ENCODE assay signal across 9 mouse cellular contexts in the genomic region with DNA sequence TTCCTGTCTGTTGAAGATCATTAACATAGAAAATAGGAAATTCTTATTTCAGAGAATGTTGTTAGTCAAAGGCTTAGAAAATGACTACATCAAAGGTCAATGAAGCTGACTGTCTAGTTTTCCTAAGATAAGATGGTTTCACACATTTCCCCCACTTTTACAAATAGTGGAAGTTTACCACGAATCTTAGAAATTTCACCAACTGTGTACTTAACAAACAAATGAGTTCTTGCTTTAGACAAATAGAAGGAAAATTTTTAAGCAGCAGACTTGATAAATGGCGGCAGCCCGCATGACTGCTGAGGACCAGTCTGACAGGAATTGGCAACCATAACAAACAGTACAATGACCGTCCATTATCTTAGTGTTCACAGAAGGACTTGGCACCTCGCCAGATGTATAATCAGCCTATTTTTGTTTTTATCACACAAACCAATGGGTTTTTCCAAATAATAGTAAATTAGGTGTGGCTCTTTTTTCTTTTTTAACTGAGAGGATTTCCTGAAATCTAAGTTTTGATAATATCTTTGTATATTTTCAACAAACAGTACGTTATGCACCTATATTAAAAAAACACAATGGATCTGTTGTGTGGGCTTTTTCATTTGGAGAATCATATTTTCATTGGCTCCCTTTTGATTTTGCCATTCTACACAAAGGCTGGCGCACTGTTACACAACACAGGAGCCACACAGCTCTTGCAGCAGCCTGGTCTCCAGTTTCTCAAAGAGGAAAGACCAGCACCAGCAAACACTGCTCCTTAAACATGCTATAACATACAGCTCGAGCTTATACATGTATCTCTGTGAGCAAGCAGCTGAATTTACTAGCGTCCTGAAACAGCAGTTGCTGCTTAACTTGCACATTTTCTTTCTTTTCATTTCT. TPM values are rescaled to one million over a fixed set of nuclear protein-coding genes. Genes with fewer than 3 reads are reported as not detected.
A peak's percentile ranks its signal among the peaks of the same experiment; 100 is the strongest.
DNase-seq lines count a peak whose midpoint lies in the region; ATAC-seq lines count a peak whose summit lies in the region.
"Had no signal": no experiment of that assay in that cellular context is flagged by ENCODE, and none has a peak within 500 bp of the region (broad histone marks: within the 10 kb centered on the region; RNA-seq: fewer than 3 reads in every experiment).

No protein-coding gene starts in this region.

- no peaks in the 10 kb centered on the region for H3K4me1 ChIP-seq in forebrain, embryonic 14.5 days (ENCODE audit: control insufficient read depth, insufficient read depth, low read length)
- H3K4me1 ChIP-seq in forebrain, embryonic 12.5 days = peaks cover 9% of the 10 kb centered on the region; the same call in 1 of the 2 replicates
- peaks cover 6% of the 10 kb centered on the region; the same call in 1 of the 2 replicates for H3K4me1 ChIP-seq in stomach, embryonic 16.5 days (ENCODE audit: control insufficient read depth, insufficient read depth, low read length)

- no peak overlapping the region for H3K4me3 ChIP-seq in forebrain, embryonic 14.5 days (ENCODE audit: low read depth, low read length)
- H3K4me3 ChIP-seq in forebrain, embryonic 12.5 days (replicated peaks) = no peak overlapping the region
- no peak overlapping the region for H3K4me3 ChIP-seq in stomach, embryonic 16.5 days (replicated peaks; ENCODE audit: low read length)
- H3K4me3 ChIP-seq: neural tube, embryonic 12.5 days had no signal

- no peak overlapping the region for H3K9ac ChIP-seq in forebrain, embryonic 14.5 days (ENCODE audit: low read length)
- no peak overlapping the region for H3K9ac ChIP-seq in forebrain, embryonic 12.5 days
- H3K9ac ChIP-seq in stomach, embryonic 16.5 days (ENCODE audit: low read length) = no peak overlapping the region
- H3K9ac ChIP-seq: neural tube, embryonic 12.5 days had no signal

- H3K36me3 ChIP-seq in forebrain, embryonic 14.5 days (ENCODE audit: control insufficient read depth, insufficient read depth, low read length) = no peaks in the 10 kb centered on the region
- no peaks in the 10 kb centered on the region for H3K36me3 ChIP-seq in forebrain, embryonic 12.5 days (replicated peaks)
- no peaks in the 10 kb centered on the region for H3K36me3 ChIP-seq in stomach, embryonic 16.5 days (ENCODE audit: control insufficient read depth, insufficient read depth, low read length)
- H3K36me3 ChIP-seq: neural tube, embryonic 12.5 days had no signal

- H3K27ac ChIP-seq in forebrain, embryonic 14.5 days (ENCODE audit: low read depth, low read length) = no peak overlapping the region
- H3K27ac ChIP-seq in forebrain, embryonic 12.5 days = no peak overlapping the region
- 0 out of 2 replicates have a peak overlapping the region, but pooled peaks have one; percentile 0 for H3K27ac ChIP-seq in stomach, embryonic 16.5 days (ENCODE audit: low read length)
- H3K27ac ChIP-seq: neural tube, embryonic 12.5 days had no signal

- H3K27me3 ChIP-seq in forebrain, embryonic 14.5 days (replicated peaks; ENCODE audit: control insufficient read depth, insufficient read depth, low read length) = no peaks in the 10 kb centered on the region
- no peaks in the 10 kb centered on the region for H3K27me3 ChIP-seq in forebrain, embryonic 12.5 days
- H3K27me3 ChIP-seq in stomach, embryonic 16.5 days (ENCODE audit: control insufficient read depth, insufficient read depth, low read length) = no peaks in the 10 kb centered on the region
- H3K27me3 ChIP-seq: neural tube, embryonic 12.5 days had no signal

- 39% methylated on average over 9 of the region's 9 CpGs for WGBS in forebrain, embryonic 14.5 days
- 61% methylated on average over 9 of the region's 9 CpGs for WGBS in forebrain, embryonic 12.5 days
- WGBS in stomach, embryonic 16.5 days = 37% methylated on average over 9 of the region's 9 CpGs

- H3K9me3 ChIP-seq in forebrain, embryonic 14.5 days (replicated peaks; ENCODE audit: control insufficient read depth, low read length) = no peaks in the 10 kb centered on the region
- H3K9me3 ChIP-seq in forebrain, embryonic 12.5 days = no peaks in the 10 kb centered on the region
- no peaks in the 10 kb centered on the region for H3K9me3 ChIP-seq in stomach, embryonic 16.5 days (replicated peaks; ENCODE audit: control insufficient read depth, low read length)
- H3K9me3 ChIP-seq: neural tube, embryonic 12.5 days had no signal

- H3K4me2 ChIP-seq in forebrain, embryonic 14.5 days (ENCODE audit: low read length) = no peak overlapping the region
- H3K4me2 ChIP-seq in forebrain, embryonic 12.5 days = no peak overlapping the region
- H3K4me2 ChIP-seq in stomach, embryonic 16.5 days (ENCODE audit: low read depth, low read length) = no peak overlapping the region
- H3K4me2 ChIP-seq: neural tube, embryonic 12.5 days had no signal

- DNase-seq in forebrain, embryonic 14.5 days (ENCODE audit: low spot score) = peak; percentile 76
- peak; percentile 9 for DNase-seq in right cerebral cortex, adult 18-20 months
- no peak for DNase-seq in right cerebral cortex, postnatal 25 days
- DNase-seq in kidney, postnatal 10 days = peak; percentile 63
- no peak for DNase-seq in spleen, postnatal 14 days (ENCODE audit: low spot score in 2 of 2)
- no peak for DNase-seq in cerebellum, adult 8-10 months

- ATAC-seq in forebrain, embryonic 14.5 days = peak; percentile 54; the same call in 1 of the 2 replicates
- ATAC-seq in forebrain, embryonic 12.5 days (ENCODE audit: low FRiP score) = no peak
- ATAC-seq in stomach, embryonic 16.5 days (ENCODE audit: insufficient read depth, low FRiP score) = peak; percentile 66; the same call in 1 of the 2 replicates

RNA-seq across cellular contexts. Expression of gene Rdx, which starts 18.2 kb away (rescaled TPM):
- polyA plus RNA-seq in forebrain, embryonic 14.5 days (2014; fragmentation: Nextera tagmentation; extraction: Ambion mirVana) = 107 and 121 TPM in 2 replicates
- 160 and 169 TPM in 2 replicates for polyA plus RNA-seq in forebrain, embryonic 12.5 days (2016; fragmentation: Nextera tagmentation; extraction: Ambion mirVana)
- 74.0 and 81.4 TPM in 2 replicates for polyA plus RNA-seq in stomach, embryonic 16.5 days (2015; fragmentation: Nextera tagmentation; extraction: Ambion mirVana)

Comparison
In these comparisons a context has a peak if more than half of its experiments do, and no peak if none do; other contexts are left out.
1. DNase-seq: peak in forebrain, embryonic 14.5 days (single experiment), right cerebral cortex, adult 18-20 months (single experiment) and kidney, postnatal 10 days (single experiment); none in right cerebral cortex, postnatal 25 days (single experiment), spleen, postnatal 14 days (0 of 2) and cerebellum, adult 8-10 months (single experiment).